In the genomic region with DNA sequence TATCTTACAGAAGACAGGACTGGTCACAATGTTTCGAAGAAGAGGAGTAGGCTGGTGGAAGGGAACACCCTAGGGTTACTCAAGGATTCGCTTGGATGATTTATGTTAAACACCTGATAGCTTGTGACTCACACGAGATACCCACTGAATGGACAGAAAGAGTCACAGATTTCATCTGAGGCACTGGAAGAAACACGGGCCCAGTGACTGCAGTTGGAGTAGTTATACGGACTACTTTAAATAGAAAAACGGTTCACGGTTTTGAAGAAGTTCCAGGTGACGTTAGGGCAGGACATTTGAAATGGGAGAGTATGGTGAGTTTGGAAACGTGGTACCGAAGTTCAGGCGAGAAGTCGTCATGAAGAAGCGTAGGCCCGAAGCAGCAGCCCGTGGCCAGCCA, we compare ENCODE assay signal across 13 mouse cellular contexts.
"Had no signal": no experiment of that assay in that cellular context is flagged by ENCODE, and none has a peak within 500 bp of the region (broad histone marks: within the 10 kb centered on the region; RNA-seq: fewer than 3 reads in every experiment).

No protein-coding gene starts in this region.

- H3K4me3 ChIP-seq: megakaryocyte, embryonic 14.5 days; midbrain, embryonic 13.5 days; midbrain, embryonic 15.5 days; neural tube, embryonic 12.5 days had no signal

- H3K27ac ChIP-seq: macrophage; midbrain, embryonic 13.5 days; midbrain, embryonic 15.5 days; neural tube, embryonic 12.5 days had no signal

- DNase-seq: lung, adult 18-20 months; lung, embryonic 14.5 days; lung, postnatal 10 days; right cerebral cortex, postnatal 14 days; spleen, adult 18-20 months; thymus, adult 18-20 months; thymus, postnatal 14 days; thymus, postnatal 36 days had no signal

- H3K36me3 ChIP-seq: midbrain, embryonic 13.5 days; midbrain, embryonic 15.5 days; neural tube, embryonic 12.5 days had no signal

- H3K27me3 ChIP-seq: midbrain, embryonic 13.5 days; midbrain, embryonic 15.5 days; neural tube, embryonic 12.5 days had no signal
